Mouse (Mus musculus) bone marrow, adult 2 months (tissue): Measurements from ENCODE around the gene Nrg4.

ENCODE experiments used
- CTCF ChIP-seq: fragments of 200-500 bp; IDR thresholded peaks from 2 replicates; pipeline ENCODE4 v1.5.1; 2011; ENCODE audit warnings: low read length, control low read depth; ENCODE audit not compliant: control insufficient read depth, insufficient read depth
- POLR2A ChIP-seq: fragments of 200-500 bp; IDR thresholded peaks from 2 replicates; pipeline ENCODE4 v1.6.1; 2011; ENCODE audit warnings: low read depth, mild to moderate bottlenecking, control low read depth, low read length, borderline replicate concordance; ENCODE audit not compliant: control insufficient read depth

- TF ChIP-seq CTCF (no peak), POLR2A (no peak)
These were observed 34.7 kb downstream of the Nrg4 start for GRCm38 (mm10) chr9:55291966-55292365.
